In the genomic region with DNA sequence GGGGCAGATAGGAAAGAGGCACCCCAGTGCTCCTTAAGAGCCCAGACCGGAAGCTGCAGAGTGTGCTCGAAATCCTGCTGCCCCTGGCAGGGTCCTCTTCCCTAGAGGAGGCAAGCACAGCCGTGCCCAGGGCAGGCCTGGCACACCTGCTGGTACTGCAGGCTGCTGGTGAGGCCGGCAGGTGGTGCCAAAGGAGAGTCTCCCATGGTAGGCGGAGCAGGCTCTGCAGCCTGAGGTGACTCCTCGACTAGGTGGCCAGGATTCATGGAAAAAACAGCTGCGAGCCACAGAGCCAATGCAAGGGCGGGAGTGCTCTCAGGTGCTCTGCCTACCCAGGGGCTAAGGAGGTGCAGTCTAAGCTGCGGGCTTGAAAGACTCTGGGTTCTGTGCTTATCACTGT, we compare ENCODE assay signal across 9 mouse cellular contexts. TPM values are rescaled to one million over a fixed set of nuclear protein-coding genes. Genes with fewer than 3 reads are reported as not detected.
DNase-seq lines count a peak whose midpoint lies in the region; ATAC-seq lines count a peak whose summit lies in the region.
"Had no signal": no experiment of that assay in that cellular context is flagged by ENCODE, and none has a peak within 500 bp of the region (broad histone marks: within the 10 kb centered on the region; RNA-seq: fewer than 3 reads in every experiment).

No protein-coding gene starts in this region.

- no peak overlapping the region for H3K4me2 ChIP-seq in heart, embryonic 12.5 days
- H3K4me2 ChIP-seq in limb, embryonic 13.5 days (replicated peaks): no peak overlapping the region
- H3K4me2 ChIP-seq in neural tube, embryonic 15.5 days: no peak overlapping the region

- H3K4me1 ChIP-seq in heart, embryonic 12.5 days (replicated peaks): no peaks in the 10 kb centered on the region
- H3K4me1 ChIP-seq in limb, embryonic 13.5 days: 0 out of 2 replicates have a peak, but pooled peaks cover 4% of the 10 kb centered on the region
- no peaks in the 10 kb centered on the region for H3K4me1 ChIP-seq in neural tube, embryonic 15.5 days

- H3K9ac ChIP-seq in heart, embryonic 12.5 days: no peak overlapping the region
- H3K9ac ChIP-seq in limb, embryonic 13.5 days: no peak overlapping the region
- H3K9ac ChIP-seq in neural tube, embryonic 15.5 days (replicated peaks): no peak overlapping the region

- no peak overlapping the region for H3K4me3 ChIP-seq in heart, embryonic 12.5 days
- no peak overlapping the region for H3K4me3 ChIP-seq in limb, embryonic 13.5 days
- no peak overlapping the region for H3K4me3 ChIP-seq in neural tube, embryonic 15.5 days (replicated peaks)

- peaks cover 2% of the 10 kb centered on the region; the same call in 1 of the 2 replicates for H3K36me3 ChIP-seq in heart, embryonic 12.5 days
- H3K36me3 ChIP-seq in limb, embryonic 13.5 days: peaks cover 8% of the 10 kb centered on the region
- H3K36me3 ChIP-seq in neural tube, embryonic 15.5 days: peaks cover 3% of the 10 kb centered on the region; the same call in 1 of the 2 replicates

- no peak; the same call in 1 of the 2 replicates for ATAC-seq in heart, embryonic 12.5 days (ENCODE audit: insufficient number of reproducible peaks, low FRiP score)
- peak; percentile 81 for ATAC-seq in cerebellum, adult (ENCODE audit: insufficient number of reproducible peaks, low FRiP score, low TSS enrichment)
- ATAC-seq in limb, embryonic 13.5 days (ENCODE audit: low FRiP score, low read depth): peak; percentile 57; the same call in 1 of the 2 replicates
- no peak for ATAC-seq in neural tube, embryonic 15.5 days (ENCODE audit: low FRiP score)

- 42% methylated on average over 9 of the region's 9 CpGs for WGBS in heart, embryonic 12.5 days
- 36% methylated on average over 9 of the region's 9 CpGs for WGBS in limb, embryonic 13.5 days
- 48% methylated on average over 9 of the region's 9 CpGs for WGBS in neural tube, embryonic 15.5 days

- no peak overlapping the region for H3K27ac ChIP-seq in heart, embryonic 12.5 days (ENCODE audit: poor library complexity, severe bottlenecking)
- no peak overlapping the region for H3K27ac ChIP-seq in limb, embryonic 13.5 days
- H3K27ac ChIP-seq in neural tube, embryonic 15.5 days (replicated peaks): no peak overlapping the region

- H3K27me3 ChIP-seq in heart, embryonic 12.5 days (replicated peaks): 0 out of 2 replicates have a peak, but pooled peaks cover 4% of the 10 kb centered on the region
- H3K27me3 ChIP-seq in limb, embryonic 13.5 days: no peaks in the 10 kb centered on the region
- no peaks in the 10 kb centered on the region for H3K27me3 ChIP-seq in neural tube, embryonic 15.5 days (replicated peaks)

- no peaks in the 10 kb centered on the region for H3K9me3 ChIP-seq in heart, embryonic 12.5 days (replicated peaks)
- H3K9me3 ChIP-seq in limb, embryonic 13.5 days: no peaks in the 10 kb centered on the region
- no peaks in the 10 kb centered on the region for H3K9me3 ChIP-seq in neural tube, embryonic 15.5 days (replicated peaks)

- peak; percentile 93 for DNase-seq in heart, adult 11 months
- peak; percentile 51 for DNase-seq in CD4-positive helper T cell, adult 2 months (ENCODE audit: low read depth, low spot score)
- DNase-seq in heart, postnatal 4 days: peak; percentile 64
- DNase-seq in skeletal muscle tissue, adult 2 months (ENCODE audit: low read depth, low spot score): peak; percentile 63

RNA-seq across cellular contexts. Expression of a gene that starts 10.4 kb away (rescaled TPM):
- 0.70 and 1.3 TPM in 2 replicates for polyA plus RNA-seq in heart, embryonic 12.5 days (2016; fragmentation: Nextera tagmentation; extraction: Ambion mirVana)
- total RNA-seq in heart, postnatal 4 days (2021): under 1 TPM; 0.24 to 0.29 TPM
- 0.65 and 1.9 TPM in 2 replicates for polyA plus RNA-seq in limb, embryonic 13.5 days (2015; fragmentation: Nextera tagmentation; extraction: Ambion mirVana)
- polyA plus RNA-seq in neural tube, embryonic 15.5 days (2015; fragmentation: Nextera tagmentation; extraction: Ambion mirVana): 0.82 and 1.0 TPM in 2 replicates

RNA-seq across cellular contexts. Expression of a gene that starts 10.6 kb away (rescaled TPM):
- 70.2 and 75.5 TPM in 2 replicates for polyA plus RNA-seq in heart, embryonic 12.5 days (2016; fragmentation: Nextera tagmentation; extraction: Ambion mirVana)
- total RNA-seq in heart, postnatal 4 days (2021): 10 to 100 TPM; 69.2 to 72.1 TPM
- 97.1 and 105 TPM in 2 replicates for polyA plus RNA-seq in limb, embryonic 13.5 days (2015; fragmentation: Nextera tagmentation; extraction: Ambion mirVana)
- polyA plus RNA-seq in neural tube, embryonic 15.5 days (2015; fragmentation: Nextera tagmentation; extraction: Ambion mirVana): 139 and 145 TPM in 2 replicates

RNA-seq across cellular contexts. Expression of a gene that starts 28.1 kb away (rescaled TPM):
- 12.0 TPM in 2 replicates for polyA plus RNA-seq in heart, embryonic 12.5 days (2016; fragmentation: Nextera tagmentation; extraction: Ambion mirVana)
- total RNA-seq in heart, postnatal 4 days (2021): 10 to 100 TPM; 27.2 to 28.4 TPM
- polyA plus RNA-seq in limb, embryonic 13.5 days (2015; fragmentation: Nextera tagmentation; extraction: Ambion mirVana): 5.5 and 5.6 TPM in 2 replicates
- 5.2 and 11.6 TPM in 2 replicates for polyA plus RNA-seq in neural tube, embryonic 15.5 days (2015; fragmentation: Nextera tagmentation; extraction: Ambion mirVana)

RNA-seq across cellular contexts. Expression of a gene that starts 30.0 kb away (rescaled TPM):
- polyA plus RNA-seq in heart, embryonic 12.5 days (2016; fragmentation: Nextera tagmentation; extraction: Ambion mirVana): not detected in 2 replicates
- 1 to 10 TPM; 1.2 to 1.9 TPM for total RNA-seq in heart, postnatal 4 days (2021)
- 0.31 TPM in 1 of 2 replicates, not detected in the other for polyA plus RNA-seq in limb, embryonic 13.5 days (2015; fragmentation: Nextera tagmentation; extraction: Ambion mirVana)
- polyA plus RNA-seq in neural tube, embryonic 15.5 days (2015; fragmentation: Nextera tagmentation; extraction: Ambion mirVana): 0.79 and 1.2 TPM in 2 replicates
- total RNA-seq: heart, postnatal 36 days had no signal

RNA-seq across cellular contexts. Expression of a gene that starts 30.8 kb away (rescaled TPM):
- polyA plus RNA-seq in heart, embryonic 12.5 days (2016; fragmentation: Nextera tagmentation; extraction: Ambion mirVana): 19.3 and 31.4 TPM in 2 replicates
- total RNA-seq in heart, postnatal 4 days (2021): 10 to 100 TPM; 10.4 to 14.8 TPM
- 48.2 and 70.2 TPM in 2 replicates for polyA plus RNA-seq in limb, embryonic 13.5 days (2015; fragmentation: Nextera tagmentation; extraction: Ambion mirVana)
- polyA plus RNA-seq in neural tube, embryonic 15.5 days (2015; fragmentation: Nextera tagmentation; extraction: Ambion mirVana): 52.5 and 80.1 TPM in 2 replicates

Comparison
In these comparisons a context has a peak if more than half of its experiments do, and no peak if none do; other contexts are left out.
1. ATAC-seq: peak in cerebellum, adult (single experiment) and limb, embryonic 13.5 days (single experiment); none in heart, embryonic 12.5 days (single experiment) and neural tube, embryonic 15.5 days (single experiment).
2. Peak in every context shown above with its lines, with median percentiles within 50 percentile points of each other: DNase-seq.